ENCODE assay signal across 8 mouse cellular contexts in the genomic region with DNA sequence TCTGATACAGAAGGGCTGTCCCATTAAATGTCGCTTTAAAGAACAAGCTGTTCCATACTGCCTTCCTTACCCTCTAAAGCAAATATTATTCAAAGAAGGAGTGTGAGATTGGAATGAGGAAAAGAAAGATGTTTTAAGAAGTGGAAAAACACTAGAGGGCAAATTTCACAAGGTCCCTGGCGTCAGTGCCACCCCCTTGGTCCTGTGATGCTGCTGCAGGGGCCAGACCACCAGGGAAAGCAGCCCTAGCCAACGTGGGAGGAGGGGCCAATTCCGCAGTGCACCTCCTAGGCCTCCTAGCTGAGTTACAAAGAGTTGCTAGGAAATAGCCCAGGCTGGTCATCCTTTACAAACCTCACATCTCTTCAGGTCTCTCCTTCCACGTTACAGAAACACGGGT. TPM values are rescaled to one million over a fixed set of nuclear protein-coding genes. Genes with fewer than 3 reads are reported as not detected.
DNase-seq lines count a peak whose midpoint lies in the region; ATAC-seq lines count a peak whose summit lies in the region.

No protein-coding gene starts in this region.

- no peak overlapping the region for H3K27ac ChIP-seq in kidney, embryonic 14.5 days (ENCODE audit: low read depth, low read length)

- peak; percentile 8 for DNase-seq in CD4-positive, CD25-positive, alpha-beta regulatory T cell, adult 2 months (ENCODE audit: low read depth, low spot score)
- peak; percentile 20 to 30 for DNase-seq in urinary bladder, postnatal 36 days (ENCODE audit: low spot score in 2 of 2)
- DNase-seq in urinary bladder, postnatal 4 days (ENCODE audit: low spot score in 2 of 2), result no peak
- DNase-seq in lung, postnatal 4 days, result peak; percentile 71 to 86
- no peak for DNase-seq in c-Kit-positive CD71-positive TER-119-positive erythroid progenitor cells, embryonic 14.5 days (ENCODE audit: low spot score)

- peak overlapping the region; percentile 81; the same call in 1 of the 2 replicates for H3K9ac ChIP-seq in kidney, embryonic 14.5 days (ENCODE audit: low read depth, low read length)

- peaks cover 37% of the 10 kb centered on the region for H3K27me3 ChIP-seq in kidney, embryonic 14.5 days (ENCODE audit: control insufficient read depth, insufficient read depth, low read length)

- 19% methylated on average over 6 of the region's 6 CpGs for WGBS in kidney, embryonic 14.5 days

- peaks cover 11% of the 10 kb centered on the region; the same call in 1 of the 2 replicates for H3K4me1 ChIP-seq in kidney, embryonic 14.5 days (ENCODE audit: control insufficient read depth, insufficient read depth, low read length)

- peak overlapping the region; percentile 57 for H3K4me2 ChIP-seq in kidney, embryonic 14.5 days (replicated peaks; ENCODE audit: low read depth, low read length)

- H3K36me3 ChIP-seq in kidney, embryonic 14.5 days (ENCODE audit: control insufficient read depth, insufficient read depth, low read length), result no peaks in the 10 kb centered on the region; the same call in none of the 2 replicates

- H3K9me3 ChIP-seq in kidney, embryonic 14.5 days (ENCODE audit: control insufficient read depth, low read length), result no peaks in the 10 kb centered on the region

- peak overlapping the region; percentile 67 for H3K4me3 ChIP-seq in kidney, embryonic 14.5 days (ENCODE audit: low read length)

- no peak for ATAC-seq in CD4-positive, CD25-positive, alpha-beta regulatory T cell, adult 4 months
- ATAC-seq in kidney, embryonic 14.5 days (ENCODE audit: low FRiP score, low TSS enrichment), result no peak
- no peak for ATAC-seq in erythroblast, adult 5-6 weeks (replicated peaks; ENCODE audit: low FRiP score, poor library complexity, severe bottlenecking)

RNA-seq across cellular contexts. Expression of a gene that starts 2.1 kb away (rescaled TPM):
- polyA plus RNA-seq in CD4-positive, CD25-positive, alpha-beta regulatory T cell, adult 4 months (2017; shearing (Covaris generic)), result 1 to 10 TPM; 3.4 to 4.1 TPM
- polyA plus RNA-seq in kidney, embryonic 14.5 days (2014; fragmentation: Nextera tagmentation; extraction: Ambion mirVana), result 80.2 and 86.4 TPM in 2 replicates
- total RNA-seq in erythroblast, adult 5-6 weeks (2015; ENCODE audit: low replicate concordance), result 6.5 and 9.4 TPM in 2 replicates
- 1.7 and 2.9 TPM in 2 replicates for total RNA-seq in erythroblast, adult 5-6 weeks (2017; ENCODE audit: low replicate concordance)

Comparison
In these comparisons a context has a peak if more than half of its experiments do, and no peak if none do; other contexts are left out.
1. DNase-seq: peak in CD4-positive, CD25-positive, alpha-beta regulatory T cell, adult 2 months (single experiment), urinary bladder, postnatal 36 days (2 of 2) and lung, postnatal 4 days (2 of 2); none in urinary bladder, postnatal 4 days (0 of 2) and c-Kit-positive CD71-positive TER-119-positive erythroid progenitor cells, embryonic 14.5 days (single experiment).
2. RNA of a gene that starts 2.1 kb away (polyA plus RNA-seq): 80.2 to 86.4 TPM in kidney, embryonic 14.5 days; 3.4 to 4.1 TPM in CD4-positive, CD25-positive, alpha-beta regulatory T cell, adult 4 months; every median in the first group is over 10 times any median in the second.